Mouse (Mus musculus): Measurements from ENCODE around the gene Cmtm3. TPM values are rescaled to one million over a fixed set of nuclear protein-coding genes. Genes with fewer than 3 reads are reported as not detected.

Cmtm3 gene
- polyA plus RNA-seq, 1 experiment from 2014 or later, result 23.4 TPM

GRCm38 (mm10) chr8:104373779-104374178 is 34.6 kb downstream of the Cmtm3 start:
- H3K36me3 ChIP-seq (ENCODE audit: control insufficient read depth, insufficient read depth, low read length), result no peaks in the 10 kb centered on the region
- H3K4me2 ChIP-seq (ENCODE audit: low read depth, low read length), result no peak overlapping the region
- H3K9me3 ChIP-seq (ENCODE audit: control insufficient read depth, low read length), result no peaks in the 10 kb centered on the region
- WGBS, result 77% methylated on average over 11 of the region's 11 CpGs
- H3K27me3 ChIP-seq (ENCODE audit: control insufficient read depth, insufficient read depth, low read length), result no peaks in the 10 kb centered on the region
- H3K4me3 ChIP-seq (ENCODE audit: low read depth, low read length), result no peak overlapping the region
- ATAC-seq (ENCODE audit: low read depth), result no peak
- no peak overlapping the region for H3K9ac ChIP-seq (replicated peaks; ENCODE audit: low read depth, low read length)
- H3K27ac ChIP-seq (ENCODE audit: low read depth, low read length), result no peak overlapping the region
- H3K4me1 ChIP-seq (ENCODE audit: control insufficient read depth, insufficient read depth, low read length), result peaks cover 10% of the 10 kb centered on the region; the same call in 1 of the 2 replicates

- ATAC-seq (ENCODE audit: low read depth), result no peak
- H3K27me3 ChIP-seq (ENCODE audit: control insufficient read depth, insufficient read depth, low read length), result no peaks in the 10 kb centered on the region
- no peak overlapping the region for H3K9ac ChIP-seq (replicated peaks; ENCODE audit: low read depth, low read length)
- 73% methylated on average over 11 of the region's 11 CpGs for WGBS
- no peak overlapping the region for H3K4me2 ChIP-seq (ENCODE audit: low read depth, low read length)
- peaks cover 10% of the 10 kb centered on the region; the same call in 1 of the 2 replicates for H3K4me1 ChIP-seq (ENCODE audit: control insufficient read depth, insufficient read depth, low read length)
- H3K27ac ChIP-seq (ENCODE audit: low read depth, low read length), result no peak overlapping the region
- H3K36me3 ChIP-seq (ENCODE audit: control insufficient read depth, insufficient read depth, low read length), result no peaks in the 10 kb centered on the region
- no peaks in the 10 kb centered on the region for H3K9me3 ChIP-seq (ENCODE audit: control insufficient read depth, low read length)
- H3K4me3 ChIP-seq (ENCODE audit: low read depth, low read length), result no peak overlapping the region
These were observed 35.1 kb downstream of the Cmtm3 start for GRCm38 (mm10) chr8:104374269-104374668.

- Histone ChIP-seq H3K9me3 (ENCODE audit: control insufficient read depth, low read length) (no peaks in the 10 kb centered on the region), H3K4me2 (ENCODE audit: low read depth, low read length) (no peak overlapping the region), H3K27me3 (ENCODE audit: control insufficient read depth, insufficient read depth, low read length) (no peaks in the 10 kb centered on the region), H3K36me3 (ENCODE audit: control insufficient read depth, insufficient read depth, low read length) (no peaks in the 10 kb centered on the region), H3K4me1 (ENCODE audit: control insufficient read depth, insufficient read depth, low read length) (peaks cover 10% of the 10 kb centered on the region; the same call in 1 of the 2 replicates), H3K9ac (replicated peaks; ENCODE audit: low read depth, low read length) (no peak overlapping the region), H3K27ac (ENCODE audit: low read depth, low read length) (no peak overlapping the region), H3K4me3 (ENCODE audit: low read depth, low read length) (no peak overlapping the region)
- 42% methylated on average over 14 of the region's 14 CpGs for WGBS
- ATAC-seq (ENCODE audit: low read depth), result no peak
These were observed 35.9 kb downstream of the Cmtm3 start for GRCm38 (mm10) chr8:104374864-104375846.

GRCm38 (mm10) chr8:104375959-104376358 is 36.7 kb downstream of the Cmtm3 start:
- Histone ChIP-seq H3K36me3 (ENCODE audit: control insufficient read depth, insufficient read depth, low read length) (no peaks in the 10 kb centered on the region), H3K27me3 (ENCODE audit: control insufficient read depth, insufficient read depth, low read length) (no peaks in the 10 kb centered on the region), H3K9ac (replicated peaks; ENCODE audit: low read depth, low read length) (no peak overlapping the region), H3K4me1 (ENCODE audit: control insufficient read depth, insufficient read depth, low read length) (peaks cover 10% of the 10 kb centered on the region; the same call in 1 of the 2 replicates), H3K4me3 (ENCODE audit: low read depth, low read length) (no peak overlapping the region), H3K9me3 (ENCODE audit: control insufficient read depth, low read length) (no peaks in the 10 kb centered on the region), H3K27ac (ENCODE audit: low read depth, low read length) (no peak overlapping the region), H3K4me2 (ENCODE audit: low read depth, low read length) (no peak overlapping the region)
- 48% methylated on average over 5 of the region's 5 CpGs for WGBS
- no peak for ATAC-seq (ENCODE audit: low read depth)

GRCm38 (mm10) chr8:104376669-104377068 is 37.5 kb downstream of the Cmtm3 start:
- no peak for ATAC-seq (ENCODE audit: low read depth)
- H3K27me3 ChIP-seq (ENCODE audit: control insufficient read depth, insufficient read depth, low read length), result no peaks in the 10 kb centered on the region
- H3K9ac ChIP-seq (replicated peaks; ENCODE audit: low read depth, low read length), result no peak overlapping the region
- no peak overlapping the region for H3K4me3 ChIP-seq (ENCODE audit: low read depth, low read length)
- H3K4me1 ChIP-seq (ENCODE audit: control insufficient read depth, insufficient read depth, low read length), result peaks cover 10% of the 10 kb centered on the region; the same call in 1 of the 2 replicates
- H3K4me2 ChIP-seq (ENCODE audit: low read depth, low read length), result no peak overlapping the region
- WGBS, result 31% methylated on average over 11 of the region's 11 CpGs
- H3K36me3 ChIP-seq (ENCODE audit: control insufficient read depth, insufficient read depth, low read length), result no peaks in the 10 kb centered on the region
- no peaks in the 10 kb centered on the region for H3K9me3 ChIP-seq (ENCODE audit: control insufficient read depth, low read length)
- no peak overlapping the region for H3K27ac ChIP-seq (ENCODE audit: low read depth, low read length)

- no peaks in the 10 kb centered on the region for H3K27me3 ChIP-seq (ENCODE audit: control insufficient read depth, insufficient read depth, low read length)
- ATAC-seq (ENCODE audit: low read depth), result no peak
- H3K9me3 ChIP-seq (ENCODE audit: control insufficient read depth, low read length), result no peaks in the 10 kb centered on the region
- no peak overlapping the region for H3K4me3 ChIP-seq (ENCODE audit: low read depth, low read length)
- no peak overlapping the region for H3K4me2 ChIP-seq (ENCODE audit: low read depth, low read length)
- WGBS, result 28% methylated on average over 10 of the region's 10 CpGs
- H3K36me3 ChIP-seq (ENCODE audit: control insufficient read depth, insufficient read depth, low read length), result no peaks in the 10 kb centered on the region
- H3K9ac ChIP-seq (replicated peaks; ENCODE audit: low read depth, low read length), result no peak overlapping the region
- no peak overlapping the region for H3K27ac ChIP-seq (ENCODE audit: low read depth, low read length)
- peaks cover 10% of the 10 kb centered on the region; the same call in 1 of the 2 replicates for H3K4me1 ChIP-seq (ENCODE audit: control insufficient read depth, insufficient read depth, low read length)
These were observed 40.2 kb downstream of the Cmtm3 start for GRCm38 (mm10) chr8:104379301-104379836.

GRCm38 (mm10) chr8:104380269-104380668 is 41.1 kb downstream of the Cmtm3 start:
- H3K27me3 ChIP-seq (ENCODE audit: control insufficient read depth, insufficient read depth, low read length), result no peaks in the 10 kb centered on the region
- no peak overlapping the region for H3K27ac ChIP-seq (ENCODE audit: low read depth, low read length)
- no peaks in the 10 kb centered on the region for H3K36me3 ChIP-seq (ENCODE audit: control insufficient read depth, insufficient read depth, low read length)
- H3K9me3 ChIP-seq (ENCODE audit: control insufficient read depth, low read length), result no peaks in the 10 kb centered on the region
- no peak overlapping the region for H3K9ac ChIP-seq (replicated peaks; ENCODE audit: low read depth, low read length)
- H3K4me2 ChIP-seq (ENCODE audit: low read depth, low read length), result no peak overlapping the region
- ATAC-seq (ENCODE audit: low read depth), result no peak
- 92% methylated on average over 7 of the region's 7 CpGs for WGBS
- no peak overlapping the region for H3K4me3 ChIP-seq (ENCODE audit: low read depth, low read length)
- peaks cover 4% of the 10 kb centered on the region; the same call in 1 of the 2 replicates for H3K4me1 ChIP-seq (ENCODE audit: control insufficient read depth, insufficient read depth, low read length)

GRCm38 (mm10) chr8:104380961-104381411 is 41.8 kb downstream of the Cmtm3 start:
- H3K4me2 ChIP-seq (ENCODE audit: low read depth, low read length), result no peak overlapping the region
- no peak overlapping the region for H3K4me3 ChIP-seq (ENCODE audit: low read depth, low read length)
- H3K4me1 ChIP-seq (ENCODE audit: control insufficient read depth, insufficient read depth, low read length), result no peaks in the 10 kb centered on the region; the same call in 1 of the 2 replicates
- H3K9ac ChIP-seq (replicated peaks; ENCODE audit: low read depth, low read length), result no peak overlapping the region
- no peaks in the 10 kb centered on the region for H3K36me3 ChIP-seq (ENCODE audit: control insufficient read depth, insufficient read depth, low read length)
- ATAC-seq (ENCODE audit: low read depth), result no peak
- no peaks in the 10 kb centered on the region for H3K27me3 ChIP-seq (ENCODE audit: control insufficient read depth, insufficient read depth, low read length)
- no peak overlapping the region for H3K27ac ChIP-seq (ENCODE audit: low read depth, low read length)
- 80% methylated on average over 5 of the region's 5 CpGs for WGBS
- no peaks in the 10 kb centered on the region for H3K9me3 ChIP-seq (ENCODE audit: control insufficient read depth, low read length)

GRCm38 (mm10) chr8:104383296-104383695 is 44.1 kb downstream of the Cmtm3 start:
- 71% methylated on average over 2 of the region's 2 CpGs for WGBS
- H3K4me2 ChIP-seq (ENCODE audit: low read depth, low read length), result no peak overlapping the region
- H3K27me3 ChIP-seq (ENCODE audit: control insufficient read depth, insufficient read depth, low read length), result no peaks in the 10 kb centered on the region
- H3K36me3 ChIP-seq (ENCODE audit: control insufficient read depth, insufficient read depth, low read length), result no peaks in the 10 kb centered on the region
- H3K9ac ChIP-seq (replicated peaks; ENCODE audit: low read depth, low read length), result no peak overlapping the region
- no peak overlapping the region for H3K27ac ChIP-seq (ENCODE audit: low read depth, low read length)
- no peak for ATAC-seq (ENCODE audit: low read depth)
- H3K4me3 ChIP-seq (ENCODE audit: low read depth, low read length), result no peak overlapping the region
- no peaks in the 10 kb centered on the region for H3K9me3 ChIP-seq (ENCODE audit: control insufficient read depth, low read length)
- no peaks in the 10 kb centered on the region; the same call in 1 of the 2 replicates for H3K4me1 ChIP-seq (ENCODE audit: control insufficient read depth, insufficient read depth, low read length)

Data from neural tube, embryonic 14.5 days (tissue).